Mouse (Mus musculus): ENCODE data around the gene Ralgapa2.

GRCm38 (mm10) chr2:146246409-146247075 lies 265.6 kb downstream of the Ralgapa2 start:
- TF ChIP-seq EP300 (IDR thresholded peaks at IDR 0.05; ENCODE audit: insufficient read depth, low read depth, low read length), result no peak
- no peak for TF ChIP-seq POLR2A (IDR thresholded peaks at IDR 0.05; ENCODE audit: insufficient read depth, low read depth, low read length)
- no peak for TF ChIP-seq CTCF (IDR thresholded peaks at IDR 0.05)
